Mouse (Mus musculus) neural tube, embryonic 14.5 days (tissue): ENCODE measurements around the gene Trappc1. TPM values are rescaled to one million over a fixed set of nuclear protein-coding genes. Genes with fewer than 3 reads are reported as not detected.
A peak's percentile ranks its signal among the peaks of the same experiment; 100 is the strongest.

Experiments
- ATAC-seq: fragments of 200-750 bp; cut with Nextera tagmentation; 2 replicates; pipeline ENCODE4 v1.8.0; 2017; ENCODE audit warnings: low read depth, mild to moderate bottlenecking, moderate TSS enrichment, moderate library complexity
- H3K27ac ChIP-seq: fragments of 300-500 bp; sonication (generic); 2 replicates; pipeline ENCODE4 v1.5.1; 2014; ENCODE audit warnings: low read depth, mild to moderate bottlenecking, control low read depth, low read length, moderate library complexity, mixed read lengths
- H3K27me3 ChIP-seq: fragments of 300-500 bp; sonication (generic); 2 replicates; pipeline ENCODE4 v1.6.1; 2014; ENCODE audit warnings: low read length; ENCODE audit not compliant: control insufficient read depth, insufficient read depth
- H3K36me3 ChIP-seq: fragments of 300-500 bp; sonication (generic); 2 replicates; pipeline ENCODE4 v1.6.1; 2014; ENCODE audit warnings: low read length, mixed read lengths; ENCODE audit not compliant: control insufficient read depth, insufficient read depth
- H3K4me1 ChIP-seq: fragments of 300-500 bp; sonication (generic); 2 replicates; pipeline ENCODE4 v1.6.1; 2014; ENCODE audit warnings: low read length; ENCODE audit not compliant: control insufficient read depth, insufficient read depth
- H3K4me2 ChIP-seq: fragments of 300-500 bp; sonication (generic); 2 replicates; pipeline ENCODE4 v1.6.1; 2014; ENCODE audit warnings: mild to moderate bottlenecking, low read depth, low read length, control low read depth
- H3K4me3 ChIP-seq: fragments of 300-500 bp; sonication (generic); 2 replicates; pipeline ENCODE4 v1.5.1; 2014; ENCODE audit warnings: low read depth, low read length, control low read depth, mixed read lengths
- H3K9ac ChIP-seq: fragments of 300-500 bp; sonication (generic); replicated peaks from 2 replicates; pipeline ENCODE4 v1.6.1; 2014; ENCODE audit warnings: low read depth, mild to moderate bottlenecking, control low read depth, low read length, mixed read lengths
- H3K9me3 ChIP-seq: fragments of 300-500 bp; sonication (generic); 2 replicates; pipeline ENCODE4 v1.6.1; 2016; ENCODE audit warnings: low read length; ENCODE audit not compliant: control insufficient read depth
- WGBS: fragments of 180-500 bp; shearing (Covaris S2); extraction: QIAGEN DNeasy Blood & Tissue Kit; methylation state at CpG from one replicate; pipeline ENCODE4 v1.1.7; 2014; 5-methylcytosine and 5-hydroxymethylcytosine counted together
- polyA plus RNA-seq: library from polyadenylated mRNA; unstranded; fragments of >200 nt; fragmentation: Nextera tagmentation; extraction: Ambion mirVana; gene quantifications from 2 replicates; pipeline ENCODE4 v1.2.1, GENCODE M21; 2014

The Trappc1 gene
- polyA plus RNA-seq, 1 experiment from 2014 or later: 200 TPM

- no peak for ATAC-seq
Observed at GRCm38 (mm10) chr11:69333922-69334321, 10.1 kb downstream of the Trappc1 start.

GRCm38 (mm10) chr11:69334796-69335195 is 11.0 kb downstream of the Trappc1 start:
- H3K9ac ChIP-seq: no peak overlapping the region
- H3K4me1 ChIP-seq: peaks cover 11% of the 10 kb centered on the region
- no peak for ATAC-seq
- no peaks in the 10 kb centered on the region for H3K27me3 ChIP-seq
- H3K36me3 ChIP-seq: no peaks in the 10 kb centered on the region
- no peak overlapping the region for H3K4me3 ChIP-seq
- 73% methylated on average over 4 of the region's 4 CpGs for WGBS
- no peaks in the 10 kb centered on the region for H3K9me3 ChIP-seq
- H3K4me2 ChIP-seq: no peak overlapping the region
- no peak overlapping the region for H3K27ac ChIP-seq

More at GRCm38 (mm10) chr11:69333922-69334321, 10.1 kb downstream of the Trappc1 start:
- Histone ChIP-seq H3K36me3 (no peaks in the 10 kb centered on the region), H3K9me3 (no peaks in the 10 kb centered on the region), H3K27ac (no peak overlapping the region), H3K4me1 (peaks cover 11% of the 10 kb centered on the region), H3K9ac (no peak overlapping the region), H3K4me2 (no peak overlapping the region), H3K27me3 (no peaks in the 10 kb centered on the region), H3K4me3 (no peak overlapping the region)
- 70% methylated on average over 3 of the region's 3 CpGs for WGBS

- H3K4me1 ChIP-seq: peaks cover 16% of the 10 kb centered on the region
- peak within 1 kb of the TSS; percentile 62 for H3K4me2 ChIP-seq
- H3K36me3 ChIP-seq: peaks cover 21% of the 10 kb centered on the region
- H3K27ac ChIP-seq: peak within 1 kb of the TSS; percentile 91
- no peaks in the 10 kb centered on the region for H3K27me3 ChIP-seq
- H3K9me3 ChIP-seq: no peaks in the 10 kb centered on the region
- H3K4me3 ChIP-seq: peak within 1 kb of the TSS; percentile 51
- peak within 1 kb of the TSS; percentile 69 for H3K9ac ChIP-seq
- 1% methylated on average over 94 of the region's 99 CpGs for WGBS
- peak; percentile 90 for ATAC-seq
Observed at GRCm38 (mm10) chr11:69340161-69341131, 16.7 kb downstream of the Trappc1 start, which contains the start of gene Rnf227. Rnf227 (plus strand) TSS chr11:69340461.

- H3K9me3 ChIP-seq: no peaks in the 10 kb centered on the region
- H3K36me3 ChIP-seq: peaks cover 76% of the 10 kb centered on the region
- no peak for ATAC-seq
- H3K4me1 ChIP-seq: peaks cover 6% of the 10 kb centered on the region
- no peaks in the 10 kb centered on the region for H3K27me3 ChIP-seq
- H3K27ac ChIP-seq: no peak overlapping the region
- 94% methylated on average over 25 of the region's 26 CpGs for WGBS
- H3K9ac ChIP-seq: no peak overlapping the region
- no peak overlapping the region for H3K4me2 ChIP-seq
- no peak overlapping the region for H3K4me3 ChIP-seq
Observed at GRCm38 (mm10) chr11:69346441-69346840, 22.7 kb downstream of the Trappc1 start.

- ATAC-seq: no peak
- Histone ChIP-seq H3K36me3 (peaks cover 96% of the 10 kb centered on the region), H3K9me3 (no peaks in the 10 kb centered on the region), H3K27ac (no peak overlapping the region), H3K4me1 (no peaks in the 10 kb centered on the region), H3K9ac (no peak overlapping the region), H3K4me2 (no peak overlapping the region), H3K4me3 (no peak overlapping the region), H3K27me3 (no peaks in the 10 kb centered on the region)
- WGBS: 89% methylated on average over 5 of the region's 5 CpGs
Observed at GRCm38 (mm10) chr11:69356544-69356943, 32.8 kb downstream of the Trappc1 start.

GRCm38 (mm10) chr11:69357690-69358089 is 33.9 kb downstream of the Trappc1 start:
- Histone ChIP-seq H3K9me3 (no peaks in the 10 kb centered on the region), H3K27me3 (no peaks in the 10 kb centered on the region), H3K27ac (no peak overlapping the region), H3K4me3 (no peak overlapping the region), H3K4me2 (no peak overlapping the region), H3K36me3 (peaks cover 94% of the 10 kb centered on the region), H3K4me1 (no peaks in the 10 kb centered on the region), H3K9ac (no peak overlapping the region)
- 96% methylated on average over 12 of the region's 12 CpGs for WGBS
- no peak for ATAC-seq

GRCm38 (mm10) chr11:69362021-69362420 is 38.2 kb downstream of the Trappc1 start:
- H3K36me3 ChIP-seq: peaks cover 63% of the 10 kb centered on the region

GRCm38 (mm10) chr11:69362479-69362878 is 38.7 kb downstream of the Trappc1 start:
- Histone ChIP-seq H3K27ac (no peak overlapping the region), H3K4me2 (no peak overlapping the region), H3K27me3 (no peaks in the 10 kb centered on the region), H3K4me1 (peaks cover 26% of the 10 kb centered on the region), H3K36me3 (peaks cover 59% of the 10 kb centered on the region), H3K4me3 (no peak overlapping the region), H3K9ac (no peak overlapping the region), H3K9me3 (no peaks in the 10 kb centered on the region)
- WGBS: 94% methylated on average over 2 of the region's 2 CpGs
- ATAC-seq: no peak

More at GRCm38 (mm10) chr11:69362021-69362420, 38.2 kb downstream of the Trappc1 start:
- 46% methylated on average over 7 of the region's 7 CpGs for WGBS
- no peak overlapping the region for H3K9ac ChIP-seq
- H3K9me3 ChIP-seq: no peaks in the 10 kb centered on the region
- H3K4me1 ChIP-seq: peaks cover 23% of the 10 kb centered on the region
- no peaks in the 10 kb centered on the region for H3K27me3 ChIP-seq
- H3K27ac ChIP-seq: no peak overlapping the region
- H3K4me3 ChIP-seq: no peak overlapping the region
- H3K4me2 ChIP-seq: no peak overlapping the region
- ATAC-seq: no peak

- Histone ChIP-seq H3K36me3 (peaks cover 40% of the 10 kb centered on the region), H3K9me3 (no peaks in the 10 kb centered on the region), H3K27me3 (no peaks in the 10 kb centered on the region), H3K9ac (no peak overlapping the region), H3K4me1 (peaks cover 31% of the 10 kb centered on the region), H3K27ac (peak overlapping the region; percentile 100), H3K4me3 (no peak overlapping the region), H3K4me2 (peak overlapping the region; percentile 98; the same call in 1 of the 2 replicates)
- WGBS: 49% methylated on average over 8 of the region's 8 CpGs
- ATAC-seq: no peak
Observed at GRCm38 (mm10) chr11:69364376-69364775, 40.6 kb downstream of the Trappc1 start.
